Mouse (Mus musculus) C3H10T1/2 (cell line): ENCODE data around the gene Zfp239. TPM values are rescaled to one million over a fixed set of nuclear protein-coding genes. Genes with fewer than 3 reads are reported as not detected.

ENCODE experiments used
- polyA plus RNA-seq, 2 experiments: library from polyadenylated mRNA; unstranded; fragments of >200 nt; fragmentation: generic; extraction: Trizol; gene quantifications; one replicate each; pipeline ENCODE4 v1.2.1; 2012; ENCODE audit warnings: missing spikeins in 2 of 2

Gene Zfp239
- 1 to 10 TPM in 1 of 2 experiments, under 1 TPM in 1; 0.19 to 2.3 TPM for polyA plus RNA-seq

DNA sequence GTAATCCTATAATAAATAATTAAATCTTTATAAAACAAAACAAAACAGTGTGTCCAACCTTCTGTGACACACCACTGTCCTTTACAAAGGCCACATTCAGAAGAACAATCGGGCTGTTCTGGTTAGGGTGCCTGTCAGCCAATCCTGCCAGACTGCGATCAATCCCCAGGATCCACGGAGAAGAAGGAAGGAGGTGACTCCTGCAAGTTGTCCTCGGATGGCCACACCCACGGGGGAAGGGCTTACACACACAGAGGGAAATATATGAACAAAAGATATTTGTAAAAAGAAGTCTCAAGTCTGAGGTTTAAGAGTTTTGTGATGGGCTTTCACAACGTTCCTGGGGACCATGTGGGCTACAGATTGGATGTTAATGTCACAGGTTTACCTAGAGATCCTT lies at the start of gene Zfp239:
Gene Zfp239 (plus strand): TSS at position 253 of the 400 bp plus-strand sequence.

DNA sequence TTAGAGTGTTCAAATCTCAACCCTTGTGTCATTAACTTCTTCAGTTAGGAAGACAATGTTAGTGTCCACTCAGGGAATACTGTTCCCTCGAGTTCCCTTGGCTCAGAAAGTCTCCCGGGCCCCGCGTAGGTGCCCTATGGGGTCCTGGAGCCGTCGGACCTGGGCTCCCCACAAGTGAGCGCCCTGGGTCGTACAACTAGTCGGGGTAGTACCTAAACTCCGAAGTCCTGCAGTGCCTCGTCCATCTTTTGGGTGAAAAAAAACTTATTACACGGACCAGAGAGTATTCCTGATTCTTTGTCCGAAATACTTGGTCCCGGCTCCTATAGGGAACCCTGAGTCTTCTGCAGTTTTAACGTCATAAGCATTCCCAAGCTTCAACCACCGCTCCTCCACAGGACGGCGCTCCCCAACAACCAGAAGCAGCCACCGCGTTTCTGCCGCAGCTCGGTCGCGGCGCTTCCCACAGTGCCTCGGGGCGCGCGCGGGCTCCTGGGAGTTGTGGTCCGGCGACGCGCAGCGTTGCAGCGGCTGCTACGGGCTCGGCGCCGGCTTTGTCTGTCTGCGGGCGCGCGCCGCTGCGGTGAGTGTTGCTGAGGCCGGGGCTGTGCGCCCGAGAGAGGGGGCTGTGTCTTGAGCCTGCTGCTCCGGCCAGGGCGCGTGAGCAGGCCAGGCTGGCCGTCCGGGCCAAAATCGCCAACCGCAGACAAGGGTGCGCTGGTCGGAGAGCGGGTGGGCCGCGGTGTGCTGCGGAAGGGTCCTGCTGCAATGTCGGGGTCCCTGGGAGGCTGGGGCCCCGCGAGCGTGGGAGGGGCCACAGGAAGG lies 21.0 kb upstream of the Zfp239 start, which contains the start of gene Zfp637:
Gene Zfp637 (plus strand): TSS at position 495 of the 825 bp plus-strand sequence.

DNA sequence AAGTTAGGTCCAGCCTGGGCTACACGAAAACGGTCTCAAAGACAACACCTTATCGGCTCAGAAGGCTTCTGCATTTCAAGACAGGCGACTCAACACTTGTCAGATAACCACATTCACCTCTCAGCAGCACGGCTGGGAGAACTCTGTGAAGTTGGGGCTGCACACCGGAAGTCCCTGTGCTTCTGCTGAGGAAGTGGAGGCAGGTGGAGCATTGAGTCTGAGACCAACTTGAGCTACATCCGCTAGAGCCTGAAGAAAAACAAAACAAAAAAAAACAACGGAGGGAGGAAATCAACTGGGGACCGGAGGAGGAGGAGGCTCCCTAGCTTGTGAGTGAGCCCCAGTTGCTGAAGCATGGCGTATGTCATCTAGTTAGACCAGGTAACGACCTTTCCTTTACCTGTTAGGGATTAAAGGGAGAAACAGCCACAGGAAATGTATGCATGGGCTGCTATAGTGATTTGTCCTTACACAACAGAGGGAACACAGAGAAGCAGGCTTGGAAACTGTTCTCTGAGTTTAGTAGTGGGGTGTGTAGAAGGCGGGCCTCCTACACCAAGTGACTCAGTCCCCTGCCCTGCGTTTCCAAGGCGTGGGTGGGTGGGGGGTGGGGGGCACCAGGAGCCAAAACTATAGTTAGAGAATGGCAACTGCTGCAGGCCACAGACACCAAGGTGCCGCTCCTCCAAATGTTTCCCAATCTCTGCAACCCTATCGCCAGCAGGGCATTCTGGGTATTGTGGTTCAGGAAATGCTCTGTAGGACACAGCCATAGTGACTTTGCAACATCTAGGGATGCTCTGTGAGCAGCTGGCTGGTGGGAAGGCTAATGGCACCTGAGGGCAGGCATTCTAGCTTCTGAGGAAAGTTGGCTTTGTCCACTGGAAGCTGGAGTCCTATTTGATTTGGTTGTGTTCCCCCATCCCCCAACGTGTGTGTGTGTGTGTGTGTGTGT lies 38.5 kb downstream of the Zfp239 start, which contains the start of gene Hnrnpf:
Gene Hnrnpf (plus strand): TSS at position 199 of the 955 bp plus-strand sequence.

Other genes starting within 250 kb of the Zfp239 start
- 100 to 1,000 TPM in 1 of 2 experiments, 10 to 100 TPM in 1; 71.2 to 136 TPM for gene Zfp637, start 20.9 kb upstream of the Zfp239 start, polyA plus RNA-seq
- 100 to 1,000 TPM in 1 of 2 experiments, 10 to 100 TPM in 1; 43.2 to 148 TPM for gene Hnrnpf, start 38.2 kb downstream of the Zfp239 start, polyA plus RNA-seq
- 1 to 10 TPM in 1 of 2 experiments, under 1 TPM in 1; 0.09 to 1.1 TPM for gene Fxyd4, start 75.6 kb downstream of the Zfp239 start, polyA plus RNA-seq
- gene Rasgef1a, start 149.3 kb downstream of the Zfp239 start, polyA plus RNA-seq, result under 1 TPM; 0.04 to 0.08 TPM